Mouse (Mus musculus) hindbrain, embryonic 12.5 days (tissue): ENCODE data around the gene Zfp652. TPM values are rescaled to one million over a fixed set of nuclear protein-coding genes. Genes with fewer than 3 reads are reported as not detected.
"Not testable (repeated sequence)": the region's sequence is repeated elsewhere in the genome, so short reads cannot be mapped to it uniquely, and the experiment has no call there.

Experiments
- ATAC-seq: fragments of 200-750 bp; cut with Nextera tagmentation; 2 replicates; pipeline ENCODE4 v1.8.0; 2017; ENCODE audit warnings: moderate TSS enrichment; ENCODE audit not compliant: low FRiP score
- H3K27ac ChIP-seq: fragments of 300-500 bp; sonication (generic); 2 replicates; pipeline ENCODE4 v1.5.1; 2016; ENCODE audit warnings: mild to moderate bottlenecking
- H3K27me3 ChIP-seq: fragments of 300-500 bp; sonication (generic); 2 replicates; pipeline ENCODE4 v1.6.1; 2016; ENCODE audit warnings: mild to moderate bottlenecking
- H3K36me3 ChIP-seq: fragments of 300-500 bp; sonication (generic); 2 replicates; pipeline ENCODE4 v1.6.1; 2016; ENCODE audit warnings: mild to moderate bottlenecking
- H3K4me1 ChIP-seq: fragments of 300-500 bp; sonication (generic); 2 replicates; pipeline ENCODE4 v1.6.1; 2016
- H3K4me2 ChIP-seq: fragments of 300-500 bp; sonication (generic); replicated peaks from 2 replicates; pipeline ENCODE4 v1.6.1; 2016; ENCODE audit warnings: mild to moderate bottlenecking
- H3K4me3 ChIP-seq: fragments of 300-500 bp; sonication (generic); 2 replicates; pipeline ENCODE4 v1.5.1; 2016; ENCODE audit warnings: mild to moderate bottlenecking
- H3K9ac ChIP-seq: fragments of 300-500 bp; sonication (generic); 2 replicates; pipeline ENCODE4 v1.6.1; 2016; ENCODE audit warnings: mild to moderate bottlenecking, moderate library complexity
- H3K9me3 ChIP-seq: fragments of 300-500 bp; sonication (generic); replicated peaks from 2 replicates; pipeline ENCODE4 v1.6.1; 2016; ENCODE audit warnings: mild to moderate bottlenecking
- WGBS: fragments of 180-500 bp; shearing (Covaris S2); methylation state at CpG from one replicate; pipeline ENCODE4 v1.1.7; 2016; 5-methylcytosine and 5-hydroxymethylcytosine counted together
- polyA plus RNA-seq: library from polyadenylated mRNA; unstranded; fragments of >200 nt; fragmentation: Nextera tagmentation; extraction: Ambion mirVana; gene quantifications from 2 replicates; pipeline ENCODE4 v1.2.1, GENCODE M21; 2016

Zfp652 gene
- polyA plus RNA-seq, 1 experiment from 2014 or later = 30.5 TPM

DNA sequence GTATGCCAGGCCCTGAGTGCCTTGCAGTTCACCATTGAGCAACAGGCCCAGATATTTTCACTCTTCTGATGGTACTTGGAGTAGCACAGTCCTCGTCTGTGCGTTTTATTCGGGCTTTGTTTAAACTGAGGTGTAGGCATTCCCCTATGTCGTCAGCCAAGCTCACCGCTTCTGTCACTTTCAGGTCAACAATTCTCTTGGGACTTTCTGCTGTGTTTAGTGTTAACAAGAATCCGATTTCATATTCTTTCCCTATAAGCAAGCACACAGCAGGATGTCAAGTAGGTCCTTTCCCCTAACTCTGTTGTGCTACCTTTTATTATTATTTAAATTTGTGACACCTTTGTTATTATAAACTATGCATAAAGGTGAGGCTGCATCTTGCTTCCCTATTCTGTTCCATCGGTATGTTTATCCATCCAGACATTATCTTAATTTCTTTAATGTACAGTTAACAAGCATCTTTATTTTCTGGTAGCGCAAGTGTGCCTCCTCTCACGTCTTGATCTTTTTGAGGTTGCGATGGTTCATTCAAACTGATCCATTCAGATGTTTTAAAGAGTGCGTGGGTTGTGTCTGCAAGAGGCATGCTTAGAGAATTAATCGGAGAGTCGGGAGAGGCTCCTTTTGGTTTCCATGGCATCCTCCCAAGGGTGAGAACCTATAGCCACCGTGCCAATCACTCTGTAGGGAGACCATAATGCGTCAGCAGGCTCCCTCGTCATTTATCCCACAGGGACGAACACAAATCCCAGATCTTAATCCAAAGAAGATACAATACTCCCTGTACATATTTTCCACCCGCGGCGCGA is 145.4 kb downstream of the Zfp652 start:
- no peaks in the 10 kb centered on the region for H3K27me3 ChIP-seq
- 20% methylated on average over 21 of the region's 21 CpGs for WGBS
- H3K4me1 ChIP-seq = peaks cover 17% of the 10 kb centered on the region
- H3K4me2 ChIP-seq = peak overlapping the region; percentile 77
- peak overlapping the region; percentile 78 for H3K4me3 ChIP-seq
- no peak for ATAC-seq
- peak overlapping the region; percentile 57 for H3K9ac ChIP-seq
- H3K36me3 ChIP-seq = no peaks in the 10 kb centered on the region
- H3K27ac ChIP-seq = peak overlapping the region; percentile 88
- H3K9me3 ChIP-seq = no peaks in the 10 kb centered on the region

DNA sequence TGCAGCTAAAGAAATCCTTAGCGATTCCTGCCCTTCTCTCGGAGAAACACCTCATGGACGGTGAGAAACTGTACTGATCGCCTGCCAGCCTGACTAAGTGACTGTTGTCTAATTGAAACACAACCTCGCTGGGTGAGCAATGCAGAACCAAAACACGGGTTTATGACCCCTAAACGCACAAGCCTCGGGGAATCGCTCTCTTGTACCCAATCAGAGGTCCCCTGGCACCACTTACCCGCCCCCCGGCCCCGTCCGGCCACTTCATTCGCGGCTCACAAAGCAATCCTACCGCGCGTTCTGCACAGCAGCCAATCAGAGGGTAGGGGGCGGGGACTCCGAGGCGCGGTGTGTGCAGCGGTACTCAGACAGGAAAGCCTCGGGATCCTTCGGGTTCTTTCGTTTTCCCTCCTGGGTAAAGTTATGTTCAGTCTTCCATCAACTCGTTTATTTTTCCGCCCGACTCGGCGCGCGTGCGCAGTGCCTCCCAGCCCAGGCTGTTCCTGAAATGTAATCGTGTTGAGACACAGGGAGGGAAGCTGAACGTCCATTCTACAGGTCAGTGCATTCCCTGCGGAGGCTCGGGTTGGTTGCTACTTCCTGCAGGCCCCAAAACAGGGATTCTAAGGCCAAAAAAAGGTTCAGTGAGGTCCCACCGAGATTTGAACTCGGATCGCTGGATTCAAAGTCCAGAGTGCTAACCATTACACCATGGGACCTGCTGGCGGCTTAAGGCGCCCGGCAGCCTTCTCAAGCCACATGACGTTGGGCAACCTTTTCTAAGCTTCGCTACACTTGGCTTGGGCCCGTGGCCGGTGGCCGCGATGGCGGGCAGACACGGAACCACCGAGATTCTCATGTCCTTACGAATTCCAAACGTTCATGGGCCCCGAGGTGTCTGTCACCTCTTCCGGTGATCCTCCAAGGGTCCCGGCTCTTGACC is 146.3 kb downstream of the Zfp652 start:
- Histone ChIP-seq H3K4me1 (peaks cover 17% of the 10 kb centered on the region), H3K9me3 (no peaks in the 10 kb centered on the region), H3K4me3 (peak overlapping the region; percentile 78), H3K27me3 (no peaks in the 10 kb centered on the region), H3K36me3 (no peaks in the 10 kb centered on the region), H3K9ac (peak overlapping the region; percentile 65), H3K27ac (peak overlapping the region; percentile 88), H3K4me2 (peak overlapping the region; percentile 77)
- WGBS = under 1% methylated on average over 58 of the region's 58 CpGs
- peak; percentile 98 for ATAC-seq

DNA sequence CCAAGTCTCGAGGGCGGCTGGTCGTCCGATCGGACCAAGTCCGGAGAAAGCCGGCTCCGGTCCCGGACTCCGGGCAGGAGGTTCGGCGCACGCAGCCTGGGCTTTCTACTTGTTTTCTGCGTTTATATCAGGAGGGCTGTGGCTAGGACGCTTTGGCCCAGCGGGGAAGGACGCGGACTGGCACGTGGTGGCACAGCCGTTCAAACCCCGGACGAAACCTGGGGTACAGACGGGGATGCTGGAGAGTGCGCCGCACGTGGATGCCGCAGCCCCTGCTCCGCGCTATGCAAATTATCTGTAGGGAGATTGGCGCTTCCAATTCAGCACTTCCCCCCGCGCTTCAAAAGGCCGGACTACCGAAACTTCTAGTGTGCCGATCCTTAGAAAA is 147.0 kb downstream of the Zfp652 start:
- peak overlapping the region; percentile 78 for H3K4me3 ChIP-seq
- no peaks in the 10 kb centered on the region for H3K36me3 ChIP-seq
- peaks cover 17% of the 10 kb centered on the region for H3K4me1 ChIP-seq
- peak overlapping the region; percentile 77 for H3K4me2 ChIP-seq
- peak overlapping the region; percentile 65 for H3K9ac ChIP-seq
- no peaks in the 10 kb centered on the region for H3K27me3 ChIP-seq
- peak overlapping the region; percentile 88 for H3K27ac ChIP-seq
- whole genome bisulfite sequencing = 0% methylated on average over 35 of the region's 35 CpGs
- no peaks in the 10 kb centered on the region for H3K9me3 ChIP-seq
- peak; percentile 72 for ATAC-seq

DNA sequence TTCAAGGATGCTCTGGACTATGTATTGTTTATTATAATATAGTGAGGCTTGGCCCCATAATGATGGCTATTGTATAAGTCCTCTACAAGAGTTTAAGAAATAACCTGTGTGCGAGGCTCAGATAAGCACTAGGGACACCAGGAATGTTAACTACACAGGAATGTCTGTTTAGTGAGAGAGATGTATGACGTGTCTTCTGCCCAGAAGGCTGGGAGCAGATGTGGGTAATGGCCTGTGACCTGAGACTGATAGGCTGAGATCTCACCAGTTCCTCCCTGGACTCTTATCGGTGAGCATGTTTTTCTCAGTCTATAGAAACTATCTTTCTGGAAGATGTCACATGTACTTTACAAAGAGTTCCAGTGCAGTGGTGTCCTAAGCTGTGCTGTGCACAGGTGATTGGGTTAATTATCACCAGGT is 147.6 kb downstream of the Zfp652 start:
- H3K4me2 ChIP-seq = peak overlapping the region; percentile 77
- peak overlapping the region; percentile 88; the same call in 1 of the 2 replicates for H3K27ac ChIP-seq
- no peaks in the 10 kb centered on the region for H3K36me3 ChIP-seq
- peak overlapping the region; percentile 78 for H3K4me3 ChIP-seq
- H3K27me3 ChIP-seq = no peaks in the 10 kb centered on the region
- no peak for ATAC-seq
- H3K9ac ChIP-seq = peak overlapping the region; percentile 65
- H3K9me3 ChIP-seq = no peaks in the 10 kb centered on the region
- H3K4me1 ChIP-seq = peaks cover 17% of the 10 kb centered on the region
- WGBS = 36% methylated on average over 3 of the region's 3 CpGs

DNA sequence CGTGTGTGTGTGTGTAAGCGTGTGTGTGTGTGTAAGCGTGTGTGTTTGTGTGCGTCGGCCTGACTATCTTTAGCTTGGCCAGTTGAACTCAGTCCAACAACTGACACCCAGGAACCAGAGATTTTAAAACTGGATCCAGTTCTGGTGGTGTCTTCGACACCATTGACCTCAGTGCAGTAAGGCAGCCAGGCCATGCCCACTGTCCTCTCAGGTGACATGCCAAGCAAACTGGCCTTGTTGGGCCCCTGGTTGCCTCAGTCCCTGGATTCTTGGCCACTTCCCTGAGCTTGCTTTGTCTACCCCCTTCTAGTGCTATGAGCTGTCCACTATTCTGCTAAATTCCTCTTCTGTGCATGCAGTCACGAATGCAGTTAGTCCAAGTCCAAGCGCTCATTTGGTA is 148.9 kb downstream of the Zfp652 start:
- Histone ChIP-seq H3K9me3 (no peaks in the 10 kb centered on the region), H3K4me1 (peaks cover 17% of the 10 kb centered on the region), H3K36me3 (no peaks in the 10 kb centered on the region), H3K27me3 (no peaks in the 10 kb centered on the region), H3K9ac (no peak overlapping the region), H3K4me2 (no peak overlapping the region), H3K27ac (no peak overlapping the region), H3K4me3 (no peak overlapping the region)
- WGBS = 97% methylated on average over 8 of the region's 8 CpGs
- no peak for ATAC-seq

DNA sequence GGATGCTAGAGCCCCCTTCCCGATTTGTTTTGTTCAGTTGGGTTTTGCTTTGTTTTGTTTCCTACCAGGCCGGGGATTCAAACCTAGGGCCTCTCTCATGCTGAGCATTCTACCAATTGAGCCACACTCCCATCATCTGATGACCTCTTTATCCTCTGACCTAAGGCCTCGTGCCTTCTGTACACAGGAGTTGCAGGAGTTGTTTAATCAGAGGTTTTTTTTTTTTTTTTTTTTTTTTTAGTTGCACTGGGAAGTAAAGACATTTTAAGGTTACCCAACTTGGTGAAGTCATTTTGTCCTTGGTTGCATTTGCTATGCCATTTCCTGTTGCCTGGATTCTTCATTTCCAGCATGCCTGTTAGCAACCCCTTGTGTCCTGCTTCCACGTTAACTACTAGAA is 157.0 kb downstream of the Zfp652 start:
- H3K27ac ChIP-seq = no peak overlapping the region
- 83% methylated on average over 4 of the region's 4 CpGs for WGBS
- no peaks in the 10 kb centered on the region for H3K36me3 ChIP-seq
- no peaks in the 10 kb centered on the region for H3K27me3 ChIP-seq
- no peak for ATAC-seq
- H3K4me1 ChIP-seq = no peaks in the 10 kb centered on the region
- H3K4me3 ChIP-seq = no peak overlapping the region
- no peaks in the 10 kb centered on the region for H3K9me3 ChIP-seq
- H3K4me2 ChIP-seq = no peak overlapping the region
- no peak overlapping the region for H3K9ac ChIP-seq

DNA sequence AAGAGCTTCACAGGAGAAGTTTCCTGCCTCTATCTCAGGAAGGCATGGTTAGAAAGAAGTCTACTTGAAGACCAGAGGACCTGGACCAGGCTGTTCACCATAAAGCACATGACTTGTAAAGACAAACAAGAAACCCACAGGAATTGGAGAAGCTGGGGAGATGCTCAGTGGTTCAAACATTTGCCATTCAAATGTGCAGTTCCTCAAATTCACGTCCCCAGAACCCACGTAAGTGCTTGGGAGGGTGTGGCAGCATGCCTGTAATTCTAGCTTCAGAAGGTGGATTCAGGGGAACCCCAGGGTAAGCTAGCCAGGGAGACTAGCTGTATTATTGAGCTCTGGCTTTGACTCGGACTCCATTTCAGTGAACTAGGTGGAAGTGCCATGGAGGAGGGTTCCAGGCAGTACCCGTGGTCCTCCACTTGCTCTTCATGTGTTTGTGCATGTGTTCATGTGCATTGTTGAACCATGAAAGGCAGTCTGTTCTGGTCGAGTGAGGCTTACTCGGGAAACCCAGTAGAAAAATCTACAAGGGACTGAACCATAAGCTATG is 157.5 kb downstream of the Zfp652 start:
- WGBS = 70% methylated on average over 6 of the region's 6 CpGs

DNA sequence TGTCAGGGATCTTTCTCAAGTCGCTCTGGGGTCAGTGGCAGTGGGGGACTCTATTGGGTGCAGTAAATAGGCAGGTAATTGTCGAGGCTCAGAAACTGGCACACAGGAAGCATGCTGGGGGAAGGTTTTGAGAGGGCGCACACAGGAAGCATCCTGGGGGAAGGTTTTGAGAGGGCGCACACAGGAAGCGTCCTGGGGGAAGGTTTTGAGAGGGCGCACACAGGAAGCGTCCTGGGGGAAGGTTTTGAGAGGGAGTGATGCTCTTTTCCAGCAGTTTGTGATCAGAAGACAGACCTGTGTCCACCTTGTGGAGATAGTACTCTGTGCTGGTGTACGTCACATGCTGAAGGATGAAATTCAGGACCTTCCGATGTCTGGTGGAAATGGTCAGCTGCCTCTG is 163.3 kb downstream of the Zfp652 start:
- H3K27ac ChIP-seq = no peak overlapping the region
- no peaks in the 10 kb centered on the region for H3K9me3 ChIP-seq
- peak overlapping the region; percentile 16; the same call in 1 of the 2 replicates for H3K4me2 ChIP-seq
- no peaks in the 10 kb centered on the region for H3K36me3 ChIP-seq
- no peaks in the 10 kb centered on the region for H3K27me3 ChIP-seq
- 36% methylated on average over 9 of the region's 9 CpGs for WGBS
- no peak overlapping the region for H3K9ac ChIP-seq
- no peak overlapping the region for H3K4me3 ChIP-seq
- H3K4me1 ChIP-seq = no peaks in the 10 kb centered on the region
- ATAC-seq = no peak

More for the DNA sequence above, 157.5 kb downstream of the Zfp652 start:
- Histone ChIP-seq H3K36me3 (no peaks in the 10 kb centered on the region), H3K4me3 (no peak overlapping the region), H3K4me1 (no peaks in the 10 kb centered on the region), H3K9me3 (no peaks in the 10 kb centered on the region), H3K4me2 (no peak overlapping the region), H3K9ac (no peak overlapping the region), H3K27ac (no peak overlapping the region), H3K27me3 (no peaks in the 10 kb centered on the region)
- no peak for ATAC-seq

DNA sequence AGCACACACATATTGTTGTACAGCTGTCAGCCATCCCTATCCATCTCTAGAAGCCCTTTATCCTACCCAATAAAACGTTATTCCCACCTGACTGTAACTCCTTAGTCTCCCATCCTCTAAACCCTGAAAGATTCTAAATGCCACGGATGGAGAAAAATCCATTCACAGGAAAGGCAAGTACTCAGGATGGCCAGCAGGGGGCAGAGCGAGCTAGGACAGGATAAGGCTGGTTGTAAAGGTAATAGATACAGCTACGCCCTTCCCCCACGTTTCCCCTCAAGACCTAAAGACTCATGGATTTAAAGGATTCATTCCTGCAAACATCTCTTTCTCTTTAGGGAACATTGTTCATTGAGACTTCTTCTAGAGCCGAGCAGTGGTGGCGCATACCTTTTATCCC is 163.8 kb downstream of the Zfp652 start:
- H3K4me1 ChIP-seq = no peaks in the 10 kb centered on the region
- H3K36me3 ChIP-seq = no peaks in the 10 kb centered on the region
- peaks cover 4% of the 10 kb centered on the region; the same call in 1 of the 2 replicates for H3K27me3 ChIP-seq
- H3K9ac ChIP-seq = no peak overlapping the region
- ATAC-seq = no peak
- WGBS = 15% methylated on average over 7 of the region's 7 CpGs
- H3K4me3 ChIP-seq = no peak overlapping the region
- no peaks in the 10 kb centered on the region for H3K9me3 ChIP-seq
- H3K4me2 ChIP-seq = peak overlapping the region; percentile 16; the same call in 1 of the 2 replicates
- no peak overlapping the region for H3K27ac ChIP-seq

DNA sequence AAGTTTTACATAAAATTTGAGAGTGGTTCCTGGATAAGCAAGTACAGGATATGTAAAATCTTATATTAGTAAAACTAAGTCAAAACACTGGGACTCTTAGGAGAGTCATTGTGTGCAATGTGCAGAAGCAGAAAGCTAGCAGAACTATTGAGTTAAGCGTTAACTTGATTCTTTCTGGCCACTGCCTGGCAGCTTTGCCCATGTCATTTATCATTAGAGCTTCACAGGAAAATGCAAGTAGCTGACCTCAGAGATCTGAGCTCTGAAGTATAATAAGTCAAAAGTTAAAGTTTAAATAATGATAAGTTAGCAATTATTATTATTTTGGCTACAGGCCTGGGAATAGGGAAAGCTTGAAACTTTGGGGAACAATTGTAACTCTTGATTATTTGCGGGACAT is 167.4 kb downstream of the Zfp652 start:
- not testable (repeated sequence) for H3K36me3 ChIP-seq, H3K4me1 ChIP-seq, H3K4me2 ChIP-seq, H3K9ac ChIP-seq, H3K4me3 ChIP-seq, H3K27me3 ChIP-seq, ATAC-seq, H3K9me3 ChIP-seq, H3K27ac ChIP-seq
- WGBS = 65% methylated on average over 2 of the region's 2 CpGs
